Mouse (Mus musculus): Measurements from ENCODE around the gene Cabp1.

DNA sequence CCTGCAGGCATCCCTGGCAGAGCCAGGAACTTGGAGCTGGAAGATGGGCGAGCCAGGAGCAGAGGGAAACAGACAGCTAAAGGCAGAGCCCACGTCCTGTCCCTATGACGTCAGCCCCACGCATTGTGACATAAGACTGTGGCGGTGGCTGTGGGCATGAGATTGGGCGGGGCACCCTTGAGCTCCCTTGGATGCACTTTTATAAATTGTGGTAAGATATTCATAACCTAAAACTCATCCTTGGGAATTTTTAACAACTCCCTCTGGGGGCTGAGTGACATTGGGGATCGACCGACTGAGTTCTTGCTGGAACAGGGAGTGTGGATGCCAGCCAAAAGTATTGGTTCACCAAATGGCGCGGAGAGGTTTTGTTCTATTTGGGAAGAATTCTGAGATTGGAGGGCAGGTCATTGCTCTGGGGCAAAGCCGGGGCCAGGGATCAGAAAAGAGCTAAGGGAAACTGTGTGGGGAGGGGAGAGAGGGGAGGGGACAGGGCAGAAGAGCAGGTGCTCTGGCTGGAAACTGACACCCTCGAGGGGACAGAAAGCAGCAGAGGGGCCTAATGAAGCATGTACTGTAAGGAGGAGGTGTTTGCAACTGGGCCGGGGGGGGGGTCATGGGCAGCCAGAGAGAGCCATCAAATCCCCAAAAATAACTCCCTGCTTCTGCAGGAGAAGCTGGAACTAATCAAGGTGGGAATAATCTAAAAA, 26.9 kb upstream of the Cabp1 start:
- TF ChIP-seq CTCF (conservative IDR thresholded peaks at IDR 0.05; ENCODE audit: low read length) (no peak), NANOG (IDR thresholded peaks at IDR 0.05; ENCODE audit: borderline replicate concordance, low read length) (no peak)

Measured in E14TG2a.4 (cell line).